Mouse (Mus musculus) CH12.LX (cell line): ENCODE measurements around the gene Primpol. TPM values are rescaled to one million over a fixed set of nuclear protein-coding genes. Genes with fewer than 3 reads are reported as not detected.

Source experiments
- DNase-seq: peaks from one replicate; pipeline ENCODE4 v3.0.0-alpha.2; 2013; ENCODE audit errors: extremely low read depth
- H3K27ac ChIP-seq: 2 replicates; pipeline ENCODE4 v1.5.1; 2012; ENCODE audit warnings: low read depth, mild to moderate bottlenecking, control low read depth, moderate library complexity; ENCODE audit not compliant: insufficient read depth
- H3K27me3 ChIP-seq: replicated peaks from 2 replicates; pipeline ENCODE3; 2012; ENCODE audit warnings: inconsistent platforms
- H3K36me3 ChIP-seq, 2 experiments: replicated peaks in 1 of 2; 2 replicates each; pipeline versions ENCODE3 to v1.6.1; 2012; ENCODE audit warnings: inconsistent platforms in 1 of 2, low read length in 1 of 2, mild to moderate bottlenecking in 1 of 2, mixed read lengths in 1 of 2, moderate library complexity in 1 of 2; ENCODE audit not compliant: control insufficient read depth in 1 of 2, insufficient read depth in 1 of 2
- H3K4me1 ChIP-seq, 2 experiments: 2 replicates each; pipeline ENCODE4 v1.6.1; 2012; ENCODE audit warnings: inconsistent platforms in 1 of 2, moderate library complexity in 1 of 2; ENCODE audit not compliant: insufficient read depth in 2 of 2, control insufficient read depth in 1 of 2
- H3K4me2 ChIP-seq: 2 replicates; pipeline ENCODE4 v1.6.1; 2012; ENCODE audit warnings: low read depth, mild to moderate bottlenecking, control low read depth; ENCODE audit not compliant: poor library complexity, insufficient read depth, severe bottlenecking
- H3K4me3 ChIP-seq, 3 experiments: fragments of 150-350 bp in 1 of 3; sonication (generic) in 1 of 3; replicated peaks in 1 of 3; 2 replicates each; pipeline versions ENCODE3 to v1.5.1; 2011 to 2012; ENCODE audit warnings: low read depth in 2 of 3, low read length in 2 of 3, mild to moderate bottlenecking in 2 of 3, moderate library complexity in 2 of 3, control low read depth in 1 of 3, improper control_type of control experiment in 1 of 3, inconsistent platforms in 1 of 3, mixed read lengths in 1 of 3; ENCODE audit not compliant: poor library complexity in 1 of 3
- H3K79me2 ChIP-seq: replicated peaks from 2 replicates; pipeline ENCODE4 v1.6.1; 2012; ENCODE audit warnings: mild to moderate bottlenecking, moderate library complexity; ENCODE audit not compliant: control insufficient read depth, poor library complexity, insufficient read depth, severe bottlenecking; ENCODE audit errors: extremely low read depth
- H3K9ac ChIP-seq: 2 replicates; pipeline ENCODE4 v1.6.1; 2012; ENCODE audit warnings: low read depth, mild to moderate bottlenecking, control low read depth, moderate library complexity; ENCODE audit not compliant: insufficient read depth
- H3K9me3 ChIP-seq: replicated peaks from 2 replicates; pipeline ENCODE3; 2012; ENCODE audit warnings: low read length, inconsistent platforms, mixed read lengths
- BHLHE40 ChIP-seq: IDR thresholded peaks from 2 replicates; pipeline ENCODE4 v1.6.1; 2011; ENCODE audit warnings: mild to moderate bottlenecking, low read depth, low read length, improper control_type of control experiment
- CHD1 ChIP-seq: IDR thresholded peaks from 2 replicates; pipeline ENCODE4 v1.6.1; 2012; ENCODE audit warnings: low read depth, low read length, improper control_type of control experiment, inconsistent platforms
- CHD2 ChIP-seq: IDR thresholded peaks from 2 replicates; pipeline ENCODE4 v1.6.1; 2011; ENCODE audit warnings: low read length, improper control_type of control experiment
- E2F4 ChIP-seq: IDR thresholded peaks from 2 replicates; pipeline ENCODE4 v1.6.1; 2011; ENCODE audit warnings: low read depth, low read length, improper control_type of control experiment; ENCODE audit not compliant: insufficient replicate concordance
- ELF1 ChIP-seq: IDR thresholded peaks from 2 replicates; pipeline ENCODE4 v1.6.1; 2014; ENCODE audit warnings: low read depth, mild to moderate bottlenecking, inconsistent platforms, low read length, improper control_type of control experiment
- EP300 ChIP-seq: IDR thresholded peaks from 2 replicates; pipeline ENCODE4 v1.6.1; 2011; ENCODE audit warnings: low read length, improper control_type of control experiment
- JUN ChIP-seq: IDR thresholded peaks from 2 replicates; pipeline ENCODE4 v1.6.1; 2011; ENCODE audit warnings: low read depth, mild to moderate bottlenecking, low read length, improper control_type of control experiment, moderate library complexity; ENCODE audit not compliant: insufficient read depth
- JUND ChIP-seq: conservative IDR thresholded peaks from 2 replicates; pipeline ENCODE4 v1.6.1; 2011; ENCODE audit warnings: low read depth, low read length, improper control_type of control experiment
- MAFK ChIP-seq: IDR thresholded peaks from 2 replicates; pipeline ENCODE4 v1.6.1; 2011; ENCODE audit warnings: low read length, improper control_type of control experiment; ENCODE audit not compliant: insufficient replicate concordance
- MAZ ChIP-seq: IDR thresholded peaks from 2 replicates; pipeline ENCODE4 v1.6.1; 2012; ENCODE audit warnings: low read depth, mild to moderate bottlenecking, inconsistent platforms, low read length, improper control_type of control experiment, moderate library complexity
- MEF2A ChIP-seq: IDR thresholded peaks from 2 replicates; pipeline ENCODE4 v1.6.1; 2014; ENCODE audit warnings: low read depth, mild to moderate bottlenecking, inconsistent platforms, low read length, improper control_type of control experiment, borderline replicate concordance
- MXI1 ChIP-seq: IDR thresholded peaks from 2 replicates; pipeline ENCODE4 v1.6.1; 2011; ENCODE audit warnings: mild to moderate bottlenecking, low read depth, low read length, improper control_type of control experiment
- MYC ChIP-seq: IDR thresholded peaks from 2 replicates; pipeline ENCODE4 v1.6.1; 2011; ENCODE audit warnings: low read depth, mild to moderate bottlenecking, improper control_type of control experiment, low read length
- NELFE ChIP-seq: IDR thresholded peaks from 2 replicates; pipeline ENCODE4 v1.6.1; 2011; ENCODE audit warnings: low read depth, low read length, improper control_type of control experiment
- NRF1 ChIP-seq: IDR thresholded peaks from 2 replicates; pipeline ENCODE4 v1.6.1; 2014; ENCODE audit warnings: low read depth, mild to moderate bottlenecking, inconsistent platforms, low read length, improper control_type of control experiment, moderate library complexity
- PAX5 ChIP-seq: IDR thresholded peaks from 2 replicates; pipeline ENCODE4 v1.6.1; 2012; ENCODE audit warnings: low read length, inconsistent platforms, mixed read lengths
- POLR2A ChIP-seq: IDR thresholded peaks from 2 replicates; pipeline ENCODE4 v1.6.1; 2011; ENCODE audit warnings: low read depth, mild to moderate bottlenecking, improper control_type of control experiment, low read length
- POLR2AphosphoS2 ChIP-seq: IDR thresholded peaks from 2 replicates; pipeline ENCODE4 v1.6.1; 2011; ENCODE audit warnings: low read depth, low read length, improper control_type of control experiment
- RAD21 ChIP-seq: IDR thresholded peaks from 2 replicates; pipeline ENCODE4 v1.6.1; 2011; ENCODE audit warnings: low read depth, mild to moderate bottlenecking, low read length, improper control_type of control experiment, moderate library complexity
- SMC3 ChIP-seq: IDR thresholded peaks from 2 replicates; pipeline ENCODE4 v1.6.1; 2011; ENCODE audit warnings: low read depth, low read length, improper control_type of control experiment
- TCF12 ChIP-seq: IDR thresholded peaks from 2 replicates; pipeline ENCODE4 v1.6.1; 2014; ENCODE audit warnings: low read depth, mild to moderate bottlenecking, inconsistent platforms, low read length, improper control_type of control experiment
- UBTF ChIP-seq: IDR thresholded peaks from 2 replicates; pipeline ENCODE4 v1.6.1; 2012; ENCODE audit warnings: low read depth, mild to moderate bottlenecking, inconsistent platforms, low read length, improper control_type of control experiment, moderate library complexity
- ZC3H11A ChIP-seq: IDR thresholded peaks from 2 replicates; pipeline ENCODE4 v1.6.1; 2012; ENCODE audit warnings: low read depth, mild to moderate bottlenecking, inconsistent platforms, low read length, improper control_type of control experiment
- ZNF384 ChIP-seq: IDR thresholded peaks from 2 replicates; pipeline ENCODE4 v1.6.1; 2012; ENCODE audit warnings: low read depth, low read length, improper control_type of control experiment, inconsistent platforms
- dilution Hi-C: fragments of 300-500 bp; cut with MboI; formaldehyde crosslinking; loops from 2 replicates; pipeline ENCODE4 v1.14.3; 2020; ENCODE audit warnings: low sequenced_read_pairs; ENCODE audit not compliant: extremely low pct_unique_long_range_greater_than_20kb, extremely low pct_ligation_motif_present
- in situ Hi-C: fragments of 300-500 bp; cut with MboI; formaldehyde crosslinking; loops from 3 replicates; pipeline ENCODE4 v1.14.3; 2019; ENCODE audit warnings: low sequenced_read_pairs, low pct_ligation_motif_present, low pct_unique_long_range_greater_than_20kb, mixed read lengths
- polyA plus RNA-seq: library from polyadenylated mRNA; unstranded; fragments of >175 nt; gene quantifications from 2 replicates; pipeline ENCODE4 v1.2.1, GENCODE M21; 2012; ENCODE audit warnings: low read depth; ENCODE audit not compliant: insufficient read length
- total RNA-seq, 2 experiments: library from RNA; depleted of rRNA; stranded (reverse); fragments of 300-350 nt in 1 of 2; fragments of >200 nt in 1 of 2; gene quantifications; 2 replicates each; pipeline ENCODE4 v1.2.3; 2012 to 2014

Gene Primpol
- total and polyA plus RNA-seq, 3 experiments: 12.4 to 17.8 (median 15.3) TPM

GRCm38 (mm10) chr8:46639010-46639571 is 22.1 kb upstream of the Primpol start:
- DNase-seq: no peak
- H3K4me1 ChIP-seq: peaks cover 11 to 33% of the 10 kb centered on the region in 2 experiments; a peak in 3 of 4 replicates

GRCm38 (mm10) chr8:46630932-46631331 is 13.9 kb upstream of the Primpol start:
- Histone ChIP-seq H3K9ac (no peak overlapping the region), H3K4me2 (no peak overlapping the region), H3K4me1 (peaks cover 18 to 36% of the 10 kb centered on the region in 2 experiments), H3K4me3 (no peak overlapping the region), H3K79me2 (peaks cover 21% of the 10 kb centered on the region), H3K27me3 (no peaks in the 10 kb centered on the region), H3K9me3 (peaks cover under 1% of the 10 kb centered on the region), H3K36me3 (peaks cover 36 to 58% of the 10 kb centered on the region in 2 experiments), H3K27ac (no peak overlapping the region)
- in situ Hi-C loops (no loop called here), dilution Hi-C loops (no loop called here)
- no peak for DNase-seq
- TF ChIP-seq ZNF384 (no peak), BHLHE40 (no peak), CHD2 (no peak), JUND (no peak), ELF1 (no peak), MEF2A (no peak), E2F4 (no peak), NELFE (no peak), MAZ (no peak), TCF12 (no peak), MAFK (no peak), POLR2AphosphoS2 (no peak)

More at GRCm38 (mm10) chr8:46639010-46639571, 22.1 kb upstream of the Primpol start:
- TF ChIP-seq SMC3 (no peak), MXI1 (no peak), ZNF384 (no peak), CHD1 (no peak), POLR2A (no peak), RAD21 (no peak), MYC (no peak), NRF1 (no peak), EP300 (no peak), UBTF (no peak), ZC3H11A (no peak), MEF2A (no peak), TCF12 (no peak), CHD2 (no peak), JUN (no peak), PAX5 (no peak), BHLHE40 (no peak), MAFK (no peak)
- TF ChIP-seq, all 38 proteins: peak for 0
- Histone ChIP-seq H3K27me3 (no peaks in the 10 kb centered on the region), H3K9ac (no peak overlapping the region; the same call in 1 of the 2 replicates), H3K36me3 (peaks cover 33 to 50% of the 10 kb centered on the region in 2 experiments), H3K9me3 (peaks cover 7% of the 10 kb centered on the region), H3K79me2 (no peaks in the 10 kb centered on the region), H3K4me2 (no peak overlapping the region), H3K4me3 (no peak overlapping the region), H3K27ac (no peak overlapping the region)
- in situ Hi-C loops (no loop called here), dilution Hi-C loops (no loop called here)
